Mouse (Mus musculus): ENCODE results near the gene Kif16b.

- TF ChIP-seq CTCF (IDR thresholded peaks at IDR 0.05; ENCODE audit: low read depth, low read length) = no peak
- TF ChIP-seq POLR2A (IDR thresholded peaks at IDR 0.05; ENCODE audit: borderline replicate concordance, low read depth, low read length) = no peak
Measured at GRCm38 (mm10) chr2:142769647-142770121, 131.6 kb downstream of the Kif16b start.

All from bone marrow macrophage, adult 2 months (primary cell).